Mouse (Mus musculus): ENCODE measurements around the gene Llgl2. TPM values are rescaled to one million over a fixed set of nuclear protein-coding genes. Genes with fewer than 3 reads are reported as not detected.

The Llgl2 gene
- polyA plus RNA-seq, 1 experiment, result 68.6 TPM

DNA sequence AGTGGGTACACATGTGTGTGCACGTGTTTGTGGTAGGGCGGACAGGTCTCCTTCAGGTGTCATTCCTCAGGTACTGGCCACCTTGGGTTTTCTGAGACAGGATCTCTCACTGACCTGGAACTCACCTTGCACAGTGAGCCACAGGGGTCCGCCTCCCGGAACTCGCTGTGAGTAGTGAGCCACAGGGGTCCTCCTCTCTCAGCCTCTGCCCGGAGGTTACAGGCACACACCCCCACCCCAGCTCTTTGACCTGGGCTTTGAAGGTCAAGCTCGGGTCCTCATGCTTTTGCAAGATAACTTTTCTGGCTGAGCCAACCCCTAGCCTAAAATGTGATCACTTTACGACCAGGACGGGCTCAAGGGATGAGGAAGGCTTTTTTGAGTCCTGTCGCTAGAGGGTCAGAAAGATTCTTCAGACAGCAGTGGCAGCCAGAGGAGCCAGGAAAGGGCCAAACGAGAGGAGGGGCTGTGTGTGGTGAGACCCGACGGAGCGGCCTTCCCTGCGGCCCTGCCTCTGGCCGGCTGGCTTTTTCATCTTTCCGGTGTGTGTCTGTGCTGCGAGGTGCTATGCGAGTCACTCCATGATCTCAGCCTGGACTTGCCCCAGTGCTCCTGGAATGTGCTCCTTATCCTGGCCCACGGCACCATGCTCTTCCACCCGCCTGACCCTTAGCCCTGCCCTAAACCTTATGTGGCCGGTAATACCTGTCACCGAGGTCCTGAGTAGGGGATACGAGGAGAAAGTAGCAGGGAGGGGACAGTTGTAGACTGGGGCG lies 6.9 kb downstream of the Llgl2 start:
- Histone ChIP-seq H3K36me3 (ENCODE audit: control insufficient read depth, insufficient read depth, low read length) (no peaks in the 10 kb centered on the region), H3K27me3 (ENCODE audit: control insufficient read depth, insufficient read depth, low read length) (no peaks in the 10 kb centered on the region), H3K4me3 (ENCODE audit: control insufficient read depth, insufficient read depth, low read length) (no peak overlapping the region), H3K27ac (ENCODE audit: control insufficient read depth, insufficient read depth, low read length) (no peak overlapping the region), H3K4me1 (replicated peaks; ENCODE audit: control insufficient read depth, insufficient read depth, low read length) (no peaks in the 10 kb centered on the region)
- DNase-seq, result no peak
- no peak for TF ChIP-seq CTCF (IDR thresholded peaks at IDR 0.05; ENCODE audit: borderline replicate concordance, control insufficient read depth, extremely low read depth, insufficient read depth, low read length, poor library complexity)
- TF ChIP-seq POLR2A (IDR thresholded peaks at IDR 0.05; ENCODE audit: control insufficient read depth, extremely low read depth, insufficient read depth, low read length, poor library complexity), result no peak
- WGBS, result 93% methylated on average over 25 of the region's 25 CpGs

DNA sequence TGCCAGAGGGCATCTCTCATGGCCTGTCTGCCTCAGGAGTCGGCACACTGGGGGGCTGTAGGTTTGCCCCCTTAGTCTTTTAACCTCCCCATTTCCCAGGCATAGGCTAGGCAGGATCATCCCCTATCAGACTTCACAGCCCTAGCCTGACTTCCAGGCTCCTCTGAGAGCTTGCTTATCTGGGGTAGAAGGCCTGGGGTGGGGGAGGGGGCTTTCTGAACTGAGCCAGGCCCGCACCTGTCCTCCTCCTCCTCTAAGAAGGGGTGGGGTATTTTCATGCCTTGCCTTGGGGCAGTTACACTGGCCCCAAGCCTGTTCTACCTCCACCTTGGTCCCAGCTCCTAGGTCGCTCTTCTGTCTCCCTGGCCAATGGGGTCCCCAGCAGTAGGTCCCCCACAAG lies 7.7 kb downstream of the Llgl2 start:
- no peaks in the 10 kb centered on the region for H3K4me1 ChIP-seq (replicated peaks; ENCODE audit: control insufficient read depth, insufficient read depth, low read length)
- no peaks in the 10 kb centered on the region for H3K27me3 ChIP-seq (ENCODE audit: control insufficient read depth, insufficient read depth, low read length)
- TF ChIP-seq POLR2A (IDR thresholded peaks at IDR 0.05; ENCODE audit: control insufficient read depth, extremely low read depth, insufficient read depth, low read length, poor library complexity), result no peak
- TF ChIP-seq CTCF (IDR thresholded peaks at IDR 0.05; ENCODE audit: borderline replicate concordance, control insufficient read depth, extremely low read depth, insufficient read depth, low read length, poor library complexity), result no peak
- no peak for DNase-seq
- no peak overlapping the region for H3K27ac ChIP-seq (ENCODE audit: control insufficient read depth, insufficient read depth, low read length)
- no peak overlapping the region for H3K4me3 ChIP-seq (ENCODE audit: control insufficient read depth, insufficient read depth, low read length)
- H3K36me3 ChIP-seq (ENCODE audit: control insufficient read depth, insufficient read depth, low read length), result no peaks in the 10 kb centered on the region
- WGBS, result 85% methylated on average over 3 of the region's 3 CpGs

GRCm38 (mm10) chr11:115832064-115832463 lies 8.2 kb downstream of the Llgl2 start:
- Histone ChIP-seq H3K4me3 (ENCODE audit: control insufficient read depth, insufficient read depth, low read length) (no peak overlapping the region), H3K4me1 (replicated peaks; ENCODE audit: control insufficient read depth, insufficient read depth, low read length) (no peaks in the 10 kb centered on the region), H3K36me3 (ENCODE audit: control insufficient read depth, insufficient read depth, low read length) (no peaks in the 10 kb centered on the region), H3K27ac (ENCODE audit: control insufficient read depth, insufficient read depth, low read length) (no peak overlapping the region), H3K27me3 (ENCODE audit: control insufficient read depth, insufficient read depth, low read length) (no peaks in the 10 kb centered on the region)
- TF ChIP-seq CTCF (IDR thresholded peaks at IDR 0.05; ENCODE audit: borderline replicate concordance, control insufficient read depth, extremely low read depth, insufficient read depth, low read length, poor library complexity), result no peak
- TF ChIP-seq POLR2A (IDR thresholded peaks at IDR 0.05; ENCODE audit: control insufficient read depth, extremely low read depth, insufficient read depth, low read length, poor library complexity), result no peak
- no peak for DNase-seq
- 93% methylated on average over 6 of the region's 6 CpGs for WGBS

DNA sequence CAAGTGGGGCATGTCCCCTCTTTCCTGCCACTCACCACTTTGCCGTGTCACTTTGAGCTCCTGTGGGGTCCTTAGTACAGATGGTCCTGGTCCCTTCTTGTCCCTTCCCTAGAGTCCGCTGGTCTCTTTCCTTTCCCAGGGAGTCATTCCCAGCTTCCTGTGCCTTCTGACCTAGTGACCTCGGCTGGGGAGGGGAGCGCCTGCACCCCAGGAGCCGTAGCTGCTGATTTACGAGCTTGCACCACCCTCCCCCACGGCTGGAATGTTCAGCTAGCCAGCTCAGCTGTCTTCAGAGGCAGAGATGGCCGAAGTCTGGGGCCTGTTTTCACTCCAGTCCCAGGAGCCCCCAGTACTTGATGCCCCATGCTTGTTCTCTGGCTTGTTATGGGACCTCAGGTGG lies 8.7 kb downstream of the Llgl2 start:
- no peak overlapping the region for H3K27ac ChIP-seq (ENCODE audit: control insufficient read depth, insufficient read depth, low read length)
- TF ChIP-seq POLR2A (IDR thresholded peaks at IDR 0.05; ENCODE audit: control insufficient read depth, extremely low read depth, insufficient read depth, low read length, poor library complexity) (no peak), CTCF (IDR thresholded peaks at IDR 0.05; ENCODE audit: borderline replicate concordance, control insufficient read depth, extremely low read depth, insufficient read depth, low read length, poor library complexity) (no peak)
- no peak for DNase-seq
- WGBS, result 93% methylated on average over 8 of the region's 8 CpGs
- H3K4me1 ChIP-seq (replicated peaks; ENCODE audit: control insufficient read depth, insufficient read depth, low read length), result no peaks in the 10 kb centered on the region
- H3K36me3 ChIP-seq (ENCODE audit: control insufficient read depth, insufficient read depth, low read length), result no peaks in the 10 kb centered on the region
- H3K4me3 ChIP-seq (ENCODE audit: control insufficient read depth, insufficient read depth, low read length), result no peak overlapping the region
- H3K27me3 ChIP-seq (ENCODE audit: control insufficient read depth, insufficient read depth, low read length), result no peaks in the 10 kb centered on the region

GRCm38 (mm10) chr11:115833021-115833513 lies 9.2 kb downstream of the Llgl2 start:
- Histone ChIP-seq H3K27me3 (ENCODE audit: control insufficient read depth, insufficient read depth, low read length) (no peaks in the 10 kb centered on the region), H3K36me3 (ENCODE audit: control insufficient read depth, insufficient read depth, low read length) (no peaks in the 10 kb centered on the region), H3K4me3 (ENCODE audit: control insufficient read depth, insufficient read depth, low read length) (no peak overlapping the region), H3K4me1 (replicated peaks; ENCODE audit: control insufficient read depth, insufficient read depth, low read length) (no peaks in the 10 kb centered on the region), H3K27ac (ENCODE audit: control insufficient read depth, insufficient read depth, low read length) (no peak overlapping the region)
- DNase-seq, result no peak
- WGBS, result 89% methylated on average over 8 of the region's 8 CpGs
- no peak for TF ChIP-seq CTCF (IDR thresholded peaks at IDR 0.05; ENCODE audit: borderline replicate concordance, control insufficient read depth, extremely low read depth, insufficient read depth, low read length, poor library complexity)

- Histone ChIP-seq H3K36me3 (ENCODE audit: control insufficient read depth, insufficient read depth, low read length) (no peaks in the 10 kb centered on the region), H3K4me3 (ENCODE audit: control insufficient read depth, insufficient read depth, low read length) (no peak overlapping the region), H3K27me3 (ENCODE audit: control insufficient read depth, insufficient read depth, low read length) (no peaks in the 10 kb centered on the region), H3K4me1 (replicated peaks; ENCODE audit: control insufficient read depth, insufficient read depth, low read length) (no peaks in the 10 kb centered on the region), H3K27ac (ENCODE audit: control insufficient read depth, insufficient read depth, low read length) (no peak overlapping the region)
- no peak for TF ChIP-seq POLR2A (IDR thresholded peaks at IDR 0.05; ENCODE audit: control insufficient read depth, extremely low read depth, insufficient read depth, low read length, poor library complexity)
- TF ChIP-seq CTCF (IDR thresholded peaks at IDR 0.05; ENCODE audit: borderline replicate concordance, control insufficient read depth, extremely low read depth, insufficient read depth, low read length, poor library complexity), result no peak
- DNase-seq, result no peak
- 91% methylated on average over 6 of the region's 6 CpGs for WGBS
Measured at GRCm38 (mm10) chr11:115834033-115834432, 10.2 kb downstream of the Llgl2 start.
